13 mouse cellular contexts compared by ENCODE assay signal in the genomic region with DNA sequence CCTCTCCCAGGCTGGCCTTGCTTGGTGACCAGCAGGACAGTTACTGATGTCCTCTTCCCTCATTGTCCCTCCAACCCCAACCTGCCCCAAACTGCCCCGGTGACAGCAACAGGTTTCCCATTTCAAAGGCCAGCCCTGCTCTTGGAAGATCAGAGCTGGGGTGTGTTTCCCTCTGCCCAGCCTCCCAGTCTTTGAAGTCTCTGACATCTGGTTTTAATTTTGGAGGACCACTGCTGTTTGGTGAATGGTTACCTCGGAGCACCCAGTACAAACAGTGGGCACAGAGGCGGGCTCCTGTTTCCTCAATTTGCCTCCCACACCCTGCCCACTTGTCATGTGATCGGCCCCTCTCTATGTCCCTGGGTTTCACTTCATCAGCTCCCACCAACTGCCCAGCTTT.
DNase-seq lines count a peak whose midpoint lies in the region; ATAC-seq lines count a peak whose summit lies in the region.
"Had no signal": no experiment of that assay in that cellular context is flagged by ENCODE, and none has a peak within 500 bp of the region (broad histone marks: within the 10 kb centered on the region; RNA-seq: fewer than 3 reads in every experiment).

No protein-coding gene starts in this region.

- 38% methylated on average over 4 of the region's 4 CpGs for WGBS in neural tube, embryonic 15.5 days
- 30% methylated on average over 4 of the region's 4 CpGs for WGBS in heart, embryonic 12.5 days

- no peak overlapping the region for H3K4me3 ChIP-seq in neural tube, embryonic 15.5 days (replicated peaks)
- no peak overlapping the region for H3K4me3 ChIP-seq in heart, embryonic 12.5 days

- H3K36me3 ChIP-seq in neural tube, embryonic 15.5 days: peaks cover 24% of the 10 kb centered on the region
- H3K36me3 ChIP-seq in heart, embryonic 12.5 days: no peaks in the 10 kb centered on the region

- H3K9me3 ChIP-seq in neural tube, embryonic 15.5 days (replicated peaks): no peaks in the 10 kb centered on the region
- H3K9me3 ChIP-seq in heart, embryonic 12.5 days (replicated peaks): no peaks in the 10 kb centered on the region

- DNase-seq in neural tube, embryonic 10.5 days (ENCODE audit: extremely low spot score, low spot score): peak; percentile 51
- peak; percentile 77 for DNase-seq in embryo, embryonic 11 days
- DNase-seq in hindlimb bud, embryonic 11.5 days (ENCODE audit: extremely low spot score, low read depth, low spot score): peak; percentile 47
- no peak for DNase-seq in adrenal gland, adult 18-20 months (ENCODE audit: low spot score in 2 of 2)
- DNase-seq in cerebellum, adult 8-10 months: no peak
- DNase-seq: cerebellum, postnatal 25 days; heart, postnatal 14 days; kidney, adult 11 months; layer of hippocampus, postnatal 36 days had no signal

- no peak overlapping the region for H3K9ac ChIP-seq in neural tube, embryonic 15.5 days (replicated peaks)
- H3K9ac ChIP-seq in heart, embryonic 12.5 days: no peak overlapping the region

- no peak for ATAC-seq in neural tube, embryonic 15.5 days (ENCODE audit: low FRiP score)
- no peak for ATAC-seq in heart, embryonic 12.5 days (ENCODE audit: insufficient number of reproducible peaks, low FRiP score)
- ATAC-seq: activated CD4-positive, CD25-positive, alpha-beta regulatory T cell, adult 4 months; forebrain, embryonic 14.5 days had no signal

- H3K4me1 ChIP-seq in neural tube, embryonic 15.5 days: no peaks in the 10 kb centered on the region
- H3K4me1 ChIP-seq in heart, embryonic 12.5 days (replicated peaks): 0 out of 2 replicates have a peak, but pooled peaks cover 8% of the 10 kb centered on the region

- no peaks in the 10 kb centered on the region for H3K27me3 ChIP-seq in neural tube, embryonic 15.5 days (replicated peaks)
- H3K27me3 ChIP-seq in heart, embryonic 12.5 days (replicated peaks): no peaks in the 10 kb centered on the region

- no peak overlapping the region for H3K4me2 ChIP-seq in neural tube, embryonic 15.5 days
- no peak overlapping the region for H3K4me2 ChIP-seq in heart, embryonic 12.5 days

- no peak overlapping the region for H3K27ac ChIP-seq in neural tube, embryonic 15.5 days (replicated peaks)
- no peak overlapping the region for H3K27ac ChIP-seq in heart, embryonic 12.5 days (ENCODE audit: poor library complexity, severe bottlenecking)

Comparison
In these comparisons a context has a peak if more than half of its experiments do, and no peak if none do; other contexts are left out.
1. DNase-seq: peak in neural tube, embryonic 10.5 days (single experiment), embryo, embryonic 11 days (single experiment) and hindlimb bud, embryonic 11.5 days (single experiment); none in adrenal gland, adult 18-20 months (0 of 2) and cerebellum, adult 8-10 months (single experiment).